12 mouse cellular contexts compared by ENCODE assay signal in genomic region chr17:56551841-56552581, GRCm38 (mm10). TPM values are rescaled to one million over a fixed set of nuclear protein-coding genes. Genes with fewer than 3 reads are reported as not detected.
A peak's percentile ranks its signal among the peaks of the same experiment; 100 is the strongest.
DNase-seq lines count a peak whose midpoint lies in the region; ATAC-seq and TF ChIP-seq lines count a peak whose summit lies in the region.
"Had no signal": no experiment of that assay in that cellular context is flagged by ENCODE, and none has a peak within 500 bp of the region (broad histone marks: within the 10 kb centered on the region; RNA-seq: fewer than 3 reads in every experiment).

No protein-coding gene starts in this region.

- 74% methylated on average over 6 of the region's 6 CpGs for WGBS in midbrain, embryonic 11.5 days
- 73% methylated on average over 6 of the region's 6 CpGs for WGBS in heart, embryonic 11.5 days (ENCODE audit: insufficient replicate concordance)

- peak; percentile 2 for DNase-seq in gastrocnemius, postnatal 14 days
- no peak for DNase-seq in gastrocnemius, adult 2 months
- peak; percentile 14 for DNase-seq in urinary bladder, adult 2 months (ENCODE audit: low spot score)
- DNase-seq in urinary bladder, postnatal 14 days (ENCODE audit: low spot score), result no peak
- DNase-seq in midbrain, embryonic 11.5 days (ENCODE audit: low spot score, missing footprints), result peak; percentile 81
- no peak for DNase-seq in kidney, postnatal 36 days
- no peak for DNase-seq in thymus, postnatal 0 days (ENCODE audit: low spot score)

- H3K27ac ChIP-seq in gastrocnemius, adult 2 months, result no peak overlapping the region
- peak overlapping the region; percentile 63 for H3K27ac ChIP-seq in midbrain, embryonic 11.5 days (ENCODE audit: low read depth, low read length)
- no peak overlapping the region for H3K27ac ChIP-seq in heart, embryonic 11.5 days (ENCODE audit: low read depth, low read length)
- H3K27ac ChIP-seq: heart, adult 2 months; lung, embryonic 15.5 days had no signal

- H3K9me3 ChIP-seq in midbrain, embryonic 11.5 days (ENCODE audit: control insufficient read depth, low read length), result no peaks in the 10 kb centered on the region
- H3K9me3 ChIP-seq in heart, embryonic 11.5 days (replicated peaks; ENCODE audit: control insufficient read depth, low read length), result no peaks in the 10 kb centered on the region
- H3K9me3 ChIP-seq: lung, embryonic 15.5 days had no signal

- intact Hi-C loops in gastrocnemius, postnatal 14 days (cut with DNase I; ENCODE audit: low total_unique reads), result loop anchor here (5.0 kb wide), 2 partner anchors 60 to 125 kb away; no protein-coding TSS in a partner anchor
- intact Hi-C loops in gastrocnemius, adult 2 months (cut with DNase I), result loop anchor here (2.0 to 10.0 kb wide), 4 partner anchors 70 to 195 kb away; no protein-coding TSS in a partner anchor

- H3K9ac ChIP-seq in midbrain, embryonic 11.5 days (ENCODE audit: low read length), result no peak overlapping the region; the same call in 1 of the 2 replicates
- no peak overlapping the region for H3K9ac ChIP-seq in heart, embryonic 11.5 days (ENCODE audit: low read depth, low read length)
- H3K9ac ChIP-seq: lung, embryonic 15.5 days had no signal

- TF ChIP-seq CTCF in gastrocnemius, adult 2 months (IDR thresholded peaks at IDR 0.05), result no peak

- peak; percentile 75 for ATAC-seq in midbrain, embryonic 11.5 days (ENCODE audit: low FRiP score)
- no peak for ATAC-seq in heart, embryonic 11.5 days (replicated peaks; ENCODE audit: insufficient number of reproducible peaks, low FRiP score, low TSS enrichment)

- no peaks in the 10 kb centered on the region for H3K36me3 ChIP-seq in midbrain, embryonic 11.5 days (ENCODE audit: control insufficient read depth, insufficient read depth, low read length)
- no peaks in the 10 kb centered on the region for H3K36me3 ChIP-seq in heart, embryonic 11.5 days (ENCODE audit: control insufficient read depth, insufficient read depth, low read length)
- H3K36me3 ChIP-seq: lung, embryonic 15.5 days had no signal

- H3K27me3 ChIP-seq in midbrain, embryonic 11.5 days (ENCODE audit: control insufficient read depth, insufficient read depth, low read length), result no peaks in the 10 kb centered on the region
- H3K27me3 ChIP-seq in heart, embryonic 11.5 days (ENCODE audit: control insufficient read depth, insufficient read depth, low read length), result no peaks in the 10 kb centered on the region
- H3K27me3 ChIP-seq: lung, embryonic 15.5 days had no signal

- H3K4me3 ChIP-seq in gastrocnemius, adult 2 months, result no peak overlapping the region
- no peak overlapping the region for H3K4me3 ChIP-seq in midbrain, embryonic 11.5 days (ENCODE audit: low read depth, low read length)
- no peak overlapping the region for H3K4me3 ChIP-seq in heart, embryonic 11.5 days (ENCODE audit: low read depth, low read length)
- H3K4me3 ChIP-seq: erythroblast, embryonic 14.5 days; heart, adult 2 months; lung, embryonic 15.5 days had no signal

- no peak overlapping the region for H3K4me2 ChIP-seq in midbrain, embryonic 11.5 days
- H3K4me2 ChIP-seq in heart, embryonic 11.5 days, result no peak overlapping the region
- H3K4me2 ChIP-seq: lung, embryonic 15.5 days had no signal

- H3K4me1 ChIP-seq in midbrain, embryonic 11.5 days (ENCODE audit: control insufficient read depth, insufficient read depth, low read length), result peaks cover 14% of the 10 kb centered on the region
- no peaks in the 10 kb centered on the region for H3K4me1 ChIP-seq in heart, embryonic 11.5 days (ENCODE audit: control insufficient read depth, insufficient read depth, low read length)

RNA-seq across cellular contexts. Expression of gene Gm20219, which starts 2.2 kb away (rescaled TPM):
- under 1 TPM; 0.27 to 0.42 TPM for total RNA-seq in gastrocnemius, postnatal 14 days (2021)
- 1 to 10 TPM in 1 of 2 experiments, under 1 TPM in 1; 0.89 to 1.1 TPM for total RNA-seq in gastrocnemius, adult 2 months (2021)
- 15.6 and 22.1 TPM in 2 replicates for polyA plus RNA-seq in urinary bladder, adult 2 months (2012; rRNA removed)
- polyA plus RNA-seq in midbrain, embryonic 11.5 days (2014; fragmentation: Nextera tagmentation; extraction: Ambion mirVana), result 0.45 and 0.58 TPM in 2 replicates
- 0.28 and 0.62 TPM in 2 replicates for polyA plus RNA-seq in heart, embryonic 11.5 days (2014; fragmentation: Nextera tagmentation; extraction: Ambion mirVana)
- polyA plus RNA-seq in thymus, postnatal 0 days (2015; fragmentation: Nextera tagmentation; extraction: Ambion mirVana), result 0.98 and 1.7 TPM in 2 replicates

RNA-seq across cellular contexts. Expression of gene Safb2, which starts 32.4 kb away (rescaled TPM):
- total RNA-seq in gastrocnemius, postnatal 14 days (2021), result 10 to 100 TPM; 25.1 to 34.9 TPM
- total RNA-seq in gastrocnemius, adult 2 months (2021), result 10 to 100 TPM; 38.5 to 41.1 TPM
- 38.5 and 80.7 TPM in 2 replicates for polyA plus RNA-seq in urinary bladder, adult 2 months (2012; rRNA removed)
- 45.8 and 46.5 TPM in 2 replicates for polyA plus RNA-seq in midbrain, embryonic 11.5 days (2014; fragmentation: Nextera tagmentation; extraction: Ambion mirVana)
- polyA plus RNA-seq in heart, embryonic 11.5 days (2014; fragmentation: Nextera tagmentation; extraction: Ambion mirVana), result 47.7 and 48.0 TPM in 2 replicates
- 54.7 and 74.6 TPM in 2 replicates for polyA plus RNA-seq in thymus, postnatal 0 days (2015; fragmentation: Nextera tagmentation; extraction: Ambion mirVana)

RNA-seq across cellular contexts. Expression of gene Safb, which starts 32.6 kb away (rescaled TPM):
- total RNA-seq in gastrocnemius, postnatal 14 days (2021), result 10 to 100 TPM; 39.4 to 46.2 TPM
- 10 to 100 TPM; 43.0 to 46.7 TPM for total RNA-seq in gastrocnemius, adult 2 months (2021)
- polyA plus RNA-seq in urinary bladder, adult 2 months (2012; rRNA removed), result 47.8 and 65.8 TPM in 2 replicates
- polyA plus RNA-seq in midbrain, embryonic 11.5 days (2014; fragmentation: Nextera tagmentation; extraction: Ambion mirVana), result 110 and 113 TPM in 2 replicates
- polyA plus RNA-seq in heart, embryonic 11.5 days (2014; fragmentation: Nextera tagmentation; extraction: Ambion mirVana), result 65.9 and 77.3 TPM in 2 replicates
- 76.0 and 83.6 TPM in 2 replicates for polyA plus RNA-seq in thymus, postnatal 0 days (2015; fragmentation: Nextera tagmentation; extraction: Ambion mirVana)

RNA-seq across cellular contexts. Expression of gene Znrf4, which starts 39.8 kb away (rescaled TPM):
- total RNA-seq in gastrocnemius, postnatal 14 days (2021), result not detected
- not detected for total RNA-seq in gastrocnemius, adult 2 months (2021)
- not detected in 2 replicates for polyA plus RNA-seq in urinary bladder, adult 2 months (2012; rRNA removed)
- not detected in 2 replicates for polyA plus RNA-seq in midbrain, embryonic 11.5 days (2014; fragmentation: Nextera tagmentation; extraction: Ambion mirVana)
- not detected in 2 replicates for polyA plus RNA-seq in heart, embryonic 11.5 days (2014; fragmentation: Nextera tagmentation; extraction: Ambion mirVana)
- polyA plus RNA-seq in thymus, postnatal 0 days (2015; fragmentation: Nextera tagmentation; extraction: Ambion mirVana), result not detected in 2 replicates
- total RNA-seq: heart, adult 2 months; left cerebral cortex, postnatal 14 days had no signal
- polyA plus RNA-seq: erythroblast, embryonic 14.5 days; lung, embryonic 15.5 days had no signal

RNA-seq across cellular contexts. Expression of gene 2410015M20Rik, which starts 57.6 kb away (rescaled TPM):
- 100 to 1,000 TPM; 193 to 194 TPM for total RNA-seq in gastrocnemius, postnatal 14 days (2021)
- total RNA-seq in gastrocnemius, adult 2 months (2021), result 100 to 1,000 TPM; 107 to 167 TPM
- polyA plus RNA-seq in urinary bladder, adult 2 months (2012; rRNA removed), result 169 and 183 TPM in 2 replicates
- 182 and 195 TPM in 2 replicates for polyA plus RNA-seq in midbrain, embryonic 11.5 days (2014; fragmentation: Nextera tagmentation; extraction: Ambion mirVana)
- polyA plus RNA-seq in heart, embryonic 11.5 days (2014; fragmentation: Nextera tagmentation; extraction: Ambion mirVana), result 284 and 290 TPM in 2 replicates
- 306 and 315 TPM in 2 replicates for polyA plus RNA-seq in thymus, postnatal 0 days (2015; fragmentation: Nextera tagmentation; extraction: Ambion mirVana)

Comparison
In these comparisons a context has a peak if more than half of its experiments do, and no peak if none do; other contexts are left out.
1. DNase-seq: peak in gastrocnemius, postnatal 14 days (single experiment), urinary bladder, adult 2 months (single experiment) and midbrain, embryonic 11.5 days (single experiment); none in gastrocnemius, adult 2 months (single experiment), urinary bladder, postnatal 14 days (single experiment), kidney, postnatal 36 days (0 of 2) and thymus, postnatal 0 days (single experiment).